Mouse (Mus musculus) mesoderm, embryonic 11.5 days (tissue): ENCODE measurements at regions not wholly inside any gene's neighbourhood (a gene's known extent, or its start where the extent isn't known, plus 50 kb on each side); places are given as distances from the start of the nearest gene placed in this dataset.
A peak's percentile ranks its signal among the peaks of the same experiment; 100 is the strongest.

Experiments
- DNase-seq: peaks from one replicate; pipeline ENCODE4 v3.0.0-alpha.2; 2012; ENCODE audit warnings: low read depth, low spot score

DNA sequence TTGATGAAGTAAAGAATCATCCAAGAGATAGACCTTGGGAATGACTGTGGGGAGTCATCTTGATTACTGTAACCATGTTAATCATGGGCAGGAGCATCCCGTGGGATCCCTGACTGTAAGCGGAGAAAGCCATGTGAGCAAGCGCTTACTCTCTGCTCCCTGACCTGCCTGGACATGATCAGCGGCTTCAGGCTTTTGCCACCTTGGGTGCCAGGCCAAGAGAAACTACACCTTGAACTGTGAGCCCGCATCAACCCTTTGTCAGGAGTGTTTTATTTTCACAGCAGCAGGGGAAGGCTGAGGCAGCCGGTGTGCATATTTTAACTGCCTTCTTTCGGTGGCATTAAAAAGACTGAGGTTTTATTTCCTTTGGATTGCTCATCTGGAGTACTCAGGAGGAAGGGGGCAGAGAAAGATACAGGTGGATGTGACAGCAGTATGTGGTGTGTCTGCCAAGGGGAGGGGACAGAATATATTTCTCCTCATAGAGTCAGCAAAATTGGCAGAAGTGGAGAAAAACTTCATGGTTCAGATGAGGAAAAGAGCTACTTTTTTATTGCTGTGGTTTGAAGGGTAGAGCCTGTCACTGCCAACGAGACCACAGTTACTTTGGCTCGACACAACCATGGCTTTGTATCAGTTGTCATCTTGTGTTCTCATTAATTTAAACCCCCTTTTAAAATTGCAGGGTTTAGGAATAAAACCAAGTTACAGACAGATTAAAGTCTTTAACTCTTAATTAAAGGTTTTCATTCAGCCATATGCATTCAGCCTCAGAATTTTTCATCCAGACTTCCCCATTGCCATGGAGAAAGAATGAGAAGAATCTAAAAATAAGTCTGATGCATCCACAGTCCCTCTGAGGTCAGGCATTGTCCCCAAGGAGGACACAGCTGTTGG, 208.1 kb upstream of the Ercc4 start:
- DNase-seq: peak; percentile 30

- no peak for DNase-seq
Measured at GRCm38 (mm10) chr16:12901996-12902319, 207.5 kb upstream of the Ercc4 start.

DNA sequence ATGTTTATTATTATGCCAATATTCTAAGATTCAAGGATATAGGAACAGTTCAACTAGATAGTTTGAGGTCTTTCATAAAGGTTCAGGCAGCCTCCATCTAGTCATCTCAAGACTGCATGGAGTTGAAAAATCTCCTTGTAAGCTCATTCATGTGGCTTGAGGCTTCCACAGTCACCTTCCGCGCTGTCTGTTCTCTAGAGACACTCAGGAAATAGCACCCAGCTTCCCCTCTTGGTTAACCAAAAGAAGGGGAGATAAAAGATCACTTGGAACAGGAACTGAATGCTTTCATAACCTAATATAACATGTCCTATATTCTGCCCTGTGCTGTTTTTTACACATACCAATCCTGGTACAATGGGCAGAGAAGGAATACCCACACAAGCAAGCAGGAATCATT, 206.3 kb upstream of the Ercc4 start:
- DNase-seq: no peak

GRCm38 (mm10) chr16:12904937-12905336, 204.5 kb upstream of the Ercc4 start:
- no peak for DNase-seq

DNA sequence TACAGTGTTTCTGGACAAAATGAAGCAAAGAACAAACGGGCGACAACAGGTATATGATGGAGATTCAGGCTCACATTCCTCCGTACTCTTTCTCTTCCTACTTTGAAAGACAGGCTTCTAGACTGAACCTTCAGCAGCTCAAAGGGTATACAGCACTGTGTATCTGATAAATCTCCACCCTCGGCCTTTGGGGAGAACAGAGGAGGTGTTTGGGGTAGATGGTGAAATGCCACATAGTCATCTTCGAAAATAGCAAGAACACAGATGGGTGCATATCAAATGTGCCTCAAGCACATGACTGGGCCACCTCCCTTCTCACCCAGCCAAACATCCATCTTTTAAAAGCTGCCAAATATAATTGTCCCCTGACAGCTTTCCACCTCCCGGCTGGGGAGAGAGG, 184.8 kb upstream of the Ercc4 start:
- no peak for DNase-seq

DNA sequence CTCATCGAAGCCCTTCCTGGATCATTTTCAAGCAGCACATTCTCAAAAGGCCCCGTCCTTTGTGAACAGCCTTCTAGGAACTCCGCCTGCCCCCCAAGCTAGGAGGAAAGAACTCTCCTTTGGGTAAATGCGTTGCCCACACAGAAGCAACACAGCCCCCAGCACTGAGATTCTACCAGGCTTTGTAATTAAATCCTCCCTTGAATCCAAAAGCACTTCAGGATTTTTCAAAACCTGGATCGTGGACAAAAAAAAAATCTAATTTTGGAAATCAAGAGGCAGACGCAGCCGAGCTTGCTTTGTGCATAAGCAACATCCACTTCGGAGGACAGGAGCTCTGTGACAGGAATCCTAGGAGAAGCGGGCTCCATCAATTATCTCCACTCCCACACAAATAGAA, 183.6 kb upstream of the Ercc4 start:
- DNase-seq: no peak

GRCm38 (mm10) chr16:12931111-12931510, 178.4 kb upstream of the Ercc4 start:
- DNase-seq: no peak

DNA sequence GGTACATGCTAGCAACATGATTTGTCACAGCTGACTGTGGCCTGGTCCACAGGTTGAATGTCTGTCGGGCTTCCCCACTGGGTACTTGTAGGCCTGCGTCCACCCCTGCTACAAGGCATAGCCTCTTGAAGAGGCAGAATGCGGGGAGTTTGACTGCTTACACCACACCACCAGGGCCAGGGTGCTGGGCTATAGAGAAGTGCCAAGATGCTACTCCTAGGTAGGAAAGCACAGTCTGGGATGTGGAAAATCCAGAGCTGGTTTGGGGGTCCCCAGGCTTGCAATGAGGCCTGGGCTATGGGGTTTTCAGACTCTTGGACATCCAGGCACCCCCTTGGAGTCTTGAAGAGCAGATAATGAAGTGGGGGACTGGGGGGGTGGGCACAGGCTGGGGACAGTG, 176.5 kb upstream of the Ercc4 start:
- DNase-seq: no peak

DNA sequence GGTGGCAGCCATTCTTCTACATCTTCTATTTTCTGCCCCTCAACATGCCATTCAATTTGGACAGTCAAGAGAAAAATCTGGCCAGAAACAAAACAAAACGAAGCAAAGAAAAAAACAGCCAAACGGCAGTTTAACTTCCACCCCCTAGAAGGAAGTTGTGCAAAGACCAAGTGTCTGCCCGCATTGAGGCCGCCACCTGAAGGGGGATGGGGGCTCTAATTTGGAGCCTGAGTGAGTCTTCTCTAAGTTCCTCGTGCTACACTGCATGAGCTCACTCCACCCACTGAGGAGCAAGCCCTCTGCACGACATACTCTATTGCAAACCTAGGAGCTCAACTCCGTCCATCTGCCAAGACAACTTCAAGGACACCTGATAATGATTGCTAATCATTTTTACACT, 174.9 kb upstream of the Ercc4 start:
- DNase-seq: no peak

GRCm38 (mm10) chr16:12935266-12935665, 174.2 kb upstream of the Ercc4 start:
- no peak for DNase-seq

DNA sequence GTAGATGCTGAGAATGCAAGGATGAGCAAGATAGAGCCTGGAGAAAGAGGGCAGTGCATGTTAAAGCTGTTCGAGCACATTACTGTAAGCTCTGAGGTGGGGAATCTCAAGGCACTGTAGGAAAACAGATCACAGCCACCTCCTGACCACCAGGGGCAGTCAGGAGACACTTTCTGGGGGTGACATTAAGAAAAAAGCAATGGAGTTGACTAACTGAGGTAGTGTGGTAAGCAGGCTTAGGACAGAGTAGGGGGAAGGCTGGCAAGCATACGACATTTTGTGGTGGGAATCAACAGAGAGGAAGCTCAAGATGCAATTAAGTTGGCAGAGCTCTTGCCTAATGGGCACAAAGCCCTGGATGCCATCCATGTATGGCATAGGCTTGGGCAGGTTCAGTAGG, 172.9 kb upstream of the Ercc4 start:
- DNase-seq: no peak

DNA sequence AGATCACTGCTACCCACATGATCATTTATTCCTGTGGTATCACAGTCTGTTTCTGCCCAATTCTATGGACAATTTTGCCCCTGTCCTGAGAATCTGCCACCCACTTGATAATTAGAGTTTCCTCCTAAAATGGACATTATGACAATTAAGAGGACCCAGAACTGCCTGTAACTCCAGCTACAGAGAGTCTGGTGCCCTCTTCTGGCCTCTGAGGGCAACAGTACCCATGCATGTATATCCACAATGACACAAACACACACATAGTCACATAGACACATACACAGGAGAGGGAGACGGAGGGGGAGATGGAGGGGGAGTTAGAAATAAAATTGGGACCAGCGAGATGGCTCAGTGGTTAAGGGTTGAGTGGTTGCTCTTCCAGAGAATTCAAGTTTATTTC, 170.9 kb upstream of the Ercc4 start:
- DNase-seq: no peak

- no peak for DNase-seq
Measured at GRCm38 (mm10) chr16:12951176-12951575, 158.3 kb upstream of the Ercc4 start.

DNA sequence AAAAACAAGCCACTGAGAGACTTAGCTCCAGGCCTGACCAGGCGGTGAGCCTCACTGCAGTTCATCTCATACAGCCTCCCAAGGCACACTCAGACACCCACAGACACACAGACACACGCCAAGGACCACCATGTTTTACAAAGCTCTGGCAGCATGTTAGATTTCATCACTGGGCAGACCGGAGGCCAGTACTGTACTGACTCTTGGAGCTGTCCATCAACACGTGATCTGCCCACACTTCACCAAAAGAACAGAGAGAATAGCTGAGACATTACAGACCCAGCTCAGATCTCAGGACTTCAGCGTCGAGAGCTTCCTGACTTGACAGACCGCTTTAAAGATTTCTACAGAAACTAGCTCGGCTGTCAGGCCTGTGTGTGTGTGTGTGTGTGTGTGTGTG, 155.5 kb upstream of the Ercc4 start:
- DNase-seq: no peak

DNA sequence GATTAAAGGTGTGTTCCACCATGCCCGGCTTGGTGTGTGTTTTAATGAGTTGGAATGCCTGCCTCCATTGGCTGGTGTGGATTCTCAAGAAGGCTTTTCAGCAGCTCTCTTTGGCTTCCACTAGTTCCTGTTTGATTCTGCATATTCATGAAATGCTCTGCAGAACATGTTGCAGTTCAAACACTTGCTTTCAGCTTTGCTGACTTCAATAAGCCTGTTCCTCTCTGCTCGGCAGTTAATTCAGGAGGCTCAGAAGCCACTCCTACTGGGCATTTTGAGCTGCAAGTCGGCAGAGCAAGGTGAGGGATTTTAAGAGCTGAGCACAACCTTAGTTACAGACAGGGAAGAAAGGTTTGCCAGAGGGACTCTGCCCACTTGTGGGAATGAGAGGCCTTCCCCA, 153.1 kb upstream of the Ercc4 start:
- no peak for DNase-seq

GRCm38 (mm10) chr16:12960885-12961284, 148.6 kb upstream of the Ercc4 start:
- DNase-seq: no peak

DNA sequence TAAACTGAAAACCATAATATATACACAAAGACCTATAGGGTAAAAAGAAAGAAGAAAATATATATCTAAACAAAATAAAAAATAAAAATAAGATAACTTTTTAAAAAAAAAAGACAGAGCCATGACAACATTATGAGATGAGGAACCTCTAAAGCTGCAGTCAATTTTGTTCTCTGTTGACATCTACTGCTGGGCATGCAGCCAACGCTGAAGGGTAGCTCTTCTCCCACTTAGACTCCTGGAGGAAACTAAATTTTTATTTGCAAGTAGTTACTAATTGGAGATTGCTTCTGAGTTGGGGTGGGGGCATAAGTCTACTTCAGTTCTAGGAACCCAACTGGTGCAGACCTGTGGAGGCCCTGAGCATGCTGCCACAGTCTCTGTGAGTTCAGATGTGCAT, 126.8 kb upstream of the Ercc4 start:
- DNase-seq: no peak

- DNase-seq: no peak
Measured at GRCm38 (mm10) chr16:13001288-13001880, 108.1 kb upstream of the Ercc4 start.

- no peak for DNase-seq
Measured at GRCm38 (mm10) chr16:13012863-13013262, 96.6 kb upstream of the Ercc4 start.

GRCm38 (mm10) chr16:13013891-13014644, 95.4 kb upstream of the Ercc4 start:
- no peak for DNase-seq

DNA sequence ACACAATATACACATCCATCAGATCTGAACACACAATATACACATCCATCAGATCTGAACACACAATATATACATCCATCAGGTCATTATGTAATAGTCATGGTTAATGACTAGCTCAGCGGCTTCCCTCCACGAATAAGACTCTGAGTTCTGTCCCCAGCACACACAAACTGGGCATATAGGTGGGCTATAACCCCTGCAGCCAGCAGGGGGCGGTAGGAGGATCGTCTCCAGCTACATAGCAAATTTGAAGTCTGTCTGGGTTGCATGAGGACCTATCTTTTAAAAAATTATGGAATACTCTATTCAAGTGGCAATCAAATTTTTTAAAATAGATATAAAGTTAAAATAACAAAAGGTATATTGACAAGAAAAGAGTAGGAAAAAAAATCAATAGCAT, 86.6 kb upstream of the Ercc4 start:
- peak; percentile 35 for DNase-seq

DNA sequence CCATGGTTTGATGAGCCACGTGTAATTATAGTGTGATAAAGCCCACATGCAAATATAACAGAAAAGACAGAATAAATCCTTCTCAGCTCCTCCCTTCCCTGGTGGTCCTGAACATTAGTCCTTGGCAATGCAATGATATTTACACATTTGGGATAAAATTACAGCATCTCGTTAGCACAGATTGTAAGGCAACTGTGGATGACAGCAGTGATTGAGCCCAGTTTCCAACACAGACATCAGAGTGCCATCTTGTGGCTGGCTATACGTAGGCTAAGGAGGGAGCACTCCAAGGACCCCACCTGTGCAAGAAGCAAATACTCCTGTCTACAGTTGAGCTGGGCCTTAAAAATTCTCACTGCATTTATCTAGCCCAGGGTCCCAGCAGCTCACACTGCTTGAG, 84.1 kb upstream of the Ercc4 start:
- DNase-seq: no peak

DNA sequence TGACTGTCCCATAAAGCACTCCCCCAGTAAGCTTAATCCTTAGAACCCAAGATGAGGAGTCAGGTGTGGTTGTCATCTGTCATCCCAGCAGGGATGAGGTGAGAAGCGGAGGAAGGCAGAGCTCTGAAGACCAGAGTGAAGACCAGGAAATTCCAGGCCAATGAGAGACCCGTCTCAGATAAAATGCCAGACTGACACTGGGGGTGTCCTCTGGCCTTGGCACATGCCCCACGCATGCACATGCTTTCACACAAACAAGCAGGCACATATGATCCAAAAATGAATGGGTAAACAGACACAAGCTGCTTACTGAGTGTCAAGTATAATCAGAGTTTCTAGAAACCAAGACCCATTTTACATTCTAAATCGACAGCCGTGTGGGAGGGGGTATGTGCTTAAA, 75.3 kb upstream of the Ercc4 start:
- no peak for DNase-seq
